Mouse (Mus musculus) C2C12 (cell line): ENCODE results near the gene Dnajc22.

Experiments used
- CEBPB ChIP-seq: IDR thresholded peaks from one replicate; pipeline ENCODE4 v1.6.1; 2011; ENCODE audit warnings: low read depth, mild to moderate bottlenecking, control low read depth, moderate library complexity
- CTCF ChIP-seq: IDR thresholded peaks from one replicate; pipeline ENCODE4 v1.5.1; 2011; ENCODE audit not compliant: control insufficient read depth, insufficient read depth, insufficient read length
- FOSL1 ChIP-seq: IDR thresholded peaks from one replicate; pipeline ENCODE4 v1.8.0; 2011; ENCODE audit warnings: mild to moderate bottlenecking, low read length; ENCODE audit not compliant: poor library complexity, insufficient read depth, severe bottlenecking
- MAX ChIP-seq: IDR thresholded peaks from one replicate; pipeline ENCODE4 v1.6.1; 2011; ENCODE audit warnings: mild to moderate bottlenecking, control low read depth
- MYOD1 ChIP-seq: IDR thresholded peaks from one replicate; pipeline ENCODE4 v1.6.1; 2011; ENCODE audit warnings: low read depth; ENCODE audit not compliant: control insufficient read depth, insufficient read length
- MYOG ChIP-seq: IDR thresholded peaks from one replicate; pipeline ENCODE4 v1.6.1; 2011; ENCODE audit not compliant: control insufficient read depth, insufficient read length; ENCODE audit errors: extremely low read depth
- USF1 ChIP-seq: IDR thresholded peaks from one replicate; pipeline ENCODE4 v1.6.1; 2011; ENCODE audit warnings: low read depth, mild to moderate bottlenecking, control low read depth, moderate library complexity

GRCm38 (mm10) chr15:99126816-99127365 lies 33.9 kb downstream of the Dnajc22 start:
- TF ChIP-seq CTCF: no peak
- TF ChIP-seq USF1: no peak
- TF ChIP-seq MYOD1: no peak
- TF ChIP-seq MAX: no peak
- TF ChIP-seq MYOG: no peak
- TF ChIP-seq CEBPB: no peak
- no peak for TF ChIP-seq FOSL1
